Mouse (Mus musculus): ENCODE results near the gene Serpina11. TPM values are rescaled to one million over a fixed set of nuclear protein-coding genes. Genes with fewer than 3 reads are reported as not detected.

Serpina11 gene
- not detected in 2 replicates for polyA plus RNA-seq (2015; fragmentation: Nextera tagmentation; extraction: Ambion mirVana)

- H3K9ac ChIP-seq, result no peak within 1 kb of the TSS
- H3K27ac ChIP-seq (replicated peaks), result no peak within 1 kb of the TSS
- no peaks in the 10 kb centered on the region for H3K4me1 ChIP-seq (replicated peaks)
- 92% methylated on average over 6 of the region's 6 CpGs for WGBS
- H3K9me3 ChIP-seq, result no peaks in the 10 kb centered on the region
- no peaks in the 10 kb centered on the region for H3K27me3 ChIP-seq
- no peak within 1 kb of the TSS for H3K4me3 ChIP-seq
- no peak for ATAC-seq (ENCODE audit: low FRiP score, low read depth)
- no peak within 1 kb of the TSS for H3K4me2 ChIP-seq
- no peaks in the 10 kb centered on the region for H3K36me3 ChIP-seq
Measured at GRCm38 (mm10) chr12:103989857-103990256, at the start of gene Serpina11. Gene Serpina11 (minus strand): TSS chr12:103989957.

- Histone ChIP-seq H3K4me3 (no peak overlapping the region), H3K9ac (no peak overlapping the region), H3K36me3 (no peaks in the 10 kb centered on the region), H3K9me3 (no peaks in the 10 kb centered on the region), H3K4me2 (no peak overlapping the region), H3K27ac (replicated peaks) (no peak overlapping the region), H3K4me1 (replicated peaks) (no peaks in the 10 kb centered on the region), H3K27me3 (no peaks in the 10 kb centered on the region)
- no peak for ATAC-seq (ENCODE audit: low FRiP score, low read depth)
- WGBS, result 93% methylated on average over 7 of the region's 7 CpGs
Measured at GRCm38 (mm10) chr12:104038181-104038580, 48.4 kb upstream of the Serpina11 start.

GRCm38 (mm10) chr12:104033752-104034151, 44.0 kb upstream of the Serpina11 start:
- Histone ChIP-seq H3K36me3 (no peaks in the 10 kb centered on the region), H3K9me3 (no peaks in the 10 kb centered on the region), H3K4me1 (replicated peaks) (no peaks in the 10 kb centered on the region), H3K27ac (replicated peaks) (no peak overlapping the region), H3K9ac (no peak overlapping the region), H3K4me3 (no peak overlapping the region), H3K4me2 (no peak overlapping the region), H3K27me3 (no peaks in the 10 kb centered on the region)
- no peak for ATAC-seq (ENCODE audit: low FRiP score, low read depth)
- 88% methylated on average over 1 of the region's 1 CpGs for WGBS

- ATAC-seq (ENCODE audit: low FRiP score, low read depth), result no peak
- H3K27ac ChIP-seq (replicated peaks), result no peak overlapping the region
- no peaks in the 10 kb centered on the region for H3K27me3 ChIP-seq
- H3K36me3 ChIP-seq, result no peaks in the 10 kb centered on the region
- no peak overlapping the region for H3K4me3 ChIP-seq
- no peak overlapping the region for H3K4me2 ChIP-seq
- H3K9ac ChIP-seq, result no peak overlapping the region
- H3K4me1 ChIP-seq (replicated peaks), result no peaks in the 10 kb centered on the region
- H3K9me3 ChIP-seq, result no peaks in the 10 kb centered on the region
- 44% methylated on average over 8 of the region's 8 CpGs for WGBS
Measured at GRCm38 (mm10) chr12:104029986-104030385, 40.2 kb upstream of the Serpina11 start.

- Histone ChIP-seq H3K27me3 (no peaks in the 10 kb centered on the region), H3K4me2 (no peak overlapping the region), H3K27ac (replicated peaks) (no peak overlapping the region), H3K4me1 (replicated peaks) (no peaks in the 10 kb centered on the region), H3K9me3 (no peaks in the 10 kb centered on the region), H3K36me3 (no peaks in the 10 kb centered on the region), H3K4me3 (no peak overlapping the region), H3K9ac (no peak overlapping the region)
- 81% methylated on average over 3 of the region's 3 CpGs for WGBS
- no peak for ATAC-seq (ENCODE audit: low FRiP score, low read depth)
Measured at GRCm38 (mm10) chr12:104015280-104015679, 25.5 kb upstream of the Serpina11 start.

- H3K4me1 ChIP-seq (replicated peaks), result no peaks in the 10 kb centered on the region
- ATAC-seq (ENCODE audit: low FRiP score, low read depth), result no peak
- H3K4me2 ChIP-seq, result no peak within 1 kb of the TSS
- no peaks in the 10 kb centered on the region for H3K9me3 ChIP-seq
- H3K9ac ChIP-seq, result no peak within 1 kb of the TSS
- no peaks in the 10 kb centered on the region for H3K27me3 ChIP-seq
- H3K36me3 ChIP-seq, result no peaks in the 10 kb centered on the region
- H3K27ac ChIP-seq (replicated peaks), result no peak within 1 kb of the TSS
- 92% methylated on average over 6 of the region's 6 CpGs for WGBS
- no peak within 1 kb of the TSS for H3K4me3 ChIP-seq
Measured at GRCm38 (mm10) chr12:104013620-104014019, 23.9 kb upstream of the Serpina11 start, which contains the start of gene Serpina9. Gene Serpina9 (minus strand): TSS chr12:104013755.

GRCm38 (mm10) chr12:104004689-104005088, 14.9 kb upstream of the Serpina11 start:
- 82% methylated on average over 5 of the region's 5 CpGs for WGBS
- no peak overlapping the region for H3K4me3 ChIP-seq

GRCm38 (mm10) chr12:104003238-104003612, 13.5 kb upstream of the Serpina11 start:
- no peak overlapping the region for H3K4me3 ChIP-seq
- H3K36me3 ChIP-seq, result no peaks in the 10 kb centered on the region
- H3K27me3 ChIP-seq, result no peaks in the 10 kb centered on the region
- no peak overlapping the region for H3K27ac ChIP-seq (replicated peaks)
- H3K4me1 ChIP-seq (replicated peaks), result no peaks in the 10 kb centered on the region
- H3K9me3 ChIP-seq, result no peaks in the 10 kb centered on the region
- H3K4me2 ChIP-seq, result no peak overlapping the region
- no peak for ATAC-seq (ENCODE audit: low FRiP score, low read depth)
- H3K9ac ChIP-seq, result no peak overlapping the region
- WGBS, result 72% methylated on average over 4 of the region's 4 CpGs

More at GRCm38 (mm10) chr12:104004689-104005088, 14.9 kb upstream of the Serpina11 start:
- H3K9ac ChIP-seq, result no peak overlapping the region
- no peak for ATAC-seq (ENCODE audit: low FRiP score, low read depth)
- no peak overlapping the region for H3K27ac ChIP-seq (replicated peaks)
- no peaks in the 10 kb centered on the region for H3K9me3 ChIP-seq
- H3K27me3 ChIP-seq, result no peaks in the 10 kb centered on the region
- no peak overlapping the region for H3K4me2 ChIP-seq
- no peaks in the 10 kb centered on the region for H3K36me3 ChIP-seq
- no peaks in the 10 kb centered on the region for H3K4me1 ChIP-seq (replicated peaks)

- no peaks in the 10 kb centered on the region for H3K27me3 ChIP-seq
- no peaks in the 10 kb centered on the region for H3K36me3 ChIP-seq
- no peaks in the 10 kb centered on the region for H3K9me3 ChIP-seq
- H3K4me3 ChIP-seq, result no peak overlapping the region
- no peaks in the 10 kb centered on the region for H3K4me1 ChIP-seq (replicated peaks)
- no peak overlapping the region for H3K9ac ChIP-seq
- WGBS, result 78% methylated on average over 10 of the region's 10 CpGs
- ATAC-seq (ENCODE audit: low FRiP score, low read depth), result no peak
- H3K27ac ChIP-seq (replicated peaks), result no peak overlapping the region
- H3K4me2 ChIP-seq, result no peak overlapping the region
Measured at GRCm38 (mm10) chr12:104002569-104003237, 12.9 kb upstream of the Serpina11 start.

- Histone ChIP-seq H3K4me2 (no peak overlapping the region), H3K9me3 (no peaks in the 10 kb centered on the region), H3K4me3 (no peak overlapping the region), H3K9ac (no peak overlapping the region), H3K4me1 (replicated peaks) (no peaks in the 10 kb centered on the region), H3K36me3 (no peaks in the 10 kb centered on the region), H3K27me3 (no peaks in the 10 kb centered on the region), H3K27ac (replicated peaks) (no peak overlapping the region)
- no peak for ATAC-seq (ENCODE audit: low FRiP score, low read depth)
- WGBS, result 92% methylated on average over 3 of the region's 3 CpGs
Measured at GRCm38 (mm10) chr12:104000594-104000993, 10.8 kb upstream of the Serpina11 start.

GRCm38 (mm10) chr12:103999611-104000010, 9.9 kb upstream of the Serpina11 start:
- no peak for ATAC-seq (ENCODE audit: low FRiP score, low read depth)
- 62% methylated on average over 8 of the region's 8 CpGs for WGBS

GRCm38 (mm10) chr12:103996513-103996912, 6.8 kb upstream of the Serpina11 start:
- H3K27ac ChIP-seq (replicated peaks), result no peak overlapping the region
- no peak overlapping the region for H3K4me2 ChIP-seq
- no peaks in the 10 kb centered on the region for H3K27me3 ChIP-seq
- no peak overlapping the region for H3K9ac ChIP-seq
- no peak overlapping the region for H3K4me3 ChIP-seq
- H3K4me1 ChIP-seq (replicated peaks), result no peaks in the 10 kb centered on the region
- H3K9me3 ChIP-seq, result no peaks in the 10 kb centered on the region
- ATAC-seq (ENCODE audit: low FRiP score, low read depth), result no peak
- no peaks in the 10 kb centered on the region for H3K36me3 ChIP-seq
- WGBS, result 75% methylated on average over 2 of the region's 2 CpGs

More at GRCm38 (mm10) chr12:103999611-104000010, 9.9 kb upstream of the Serpina11 start:
- Histone ChIP-seq H3K27ac (replicated peaks) (no peak overlapping the region), H3K27me3 (no peaks in the 10 kb centered on the region), H3K4me1 (replicated peaks) (no peaks in the 10 kb centered on the region), H3K4me2 (no peak overlapping the region), H3K9me3 (no peaks in the 10 kb centered on the region), H3K4me3 (no peak overlapping the region), H3K36me3 (no peaks in the 10 kb centered on the region), H3K9ac (no peak overlapping the region)
